ENCODE assay signal across 9 mouse cellular contexts in the genomic region with DNA sequence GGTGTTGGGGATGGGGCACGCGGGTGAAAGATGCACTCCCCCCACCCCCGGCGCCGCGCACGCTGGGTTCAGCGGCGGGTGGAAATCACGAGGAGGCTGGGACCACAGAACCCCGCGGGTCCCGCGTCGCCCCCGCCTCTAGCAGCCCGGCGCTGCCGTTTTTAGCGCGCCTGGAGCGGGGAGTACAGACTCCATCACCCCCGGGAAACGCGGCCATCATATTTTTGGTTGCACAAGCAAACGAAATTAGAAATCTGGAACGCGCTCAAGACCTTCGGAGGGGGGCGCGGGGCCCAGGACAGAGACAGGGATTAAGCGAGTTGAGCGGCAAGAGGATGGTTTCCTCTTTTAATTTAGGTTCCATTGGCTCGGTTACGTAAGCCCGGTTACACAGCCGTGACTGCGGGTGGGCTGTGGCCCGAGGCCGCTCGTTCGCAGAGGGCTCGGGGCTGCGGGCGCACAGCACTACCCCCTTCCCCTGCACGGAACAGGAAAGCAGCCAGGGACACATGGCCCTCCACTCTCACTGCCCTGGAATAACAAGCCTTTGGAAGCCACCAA.
A peak's percentile ranks its signal among the peaks of the same experiment; 100 is the strongest.
DNase-seq lines count a peak whose midpoint lies in the region; ATAC-seq and TF ChIP-seq lines count a peak whose summit lies in the region.
"Had no signal": no experiment of that assay in that cellular context is flagged by ENCODE, and none has a peak within 500 bp of the region (broad histone marks: within the 10 kb centered on the region; RNA-seq: fewer than 3 reads in every experiment).

No protein-coding gene starts in this region.

- no peaks in the 10 kb centered on the region for H3K79me2 ChIP-seq in myocyte (ENCODE audit: control insufficient read depth, insufficient read depth)

- peaks cover 33% of the 10 kb centered on the region for H3K4me1 ChIP-seq in cerebellum, adult 2 months (ENCODE audit: control insufficient read depth, insufficient read depth, low read length)
- H3K4me1 ChIP-seq in hindbrain, embryonic 11.5 days (replicated peaks; ENCODE audit: control insufficient read depth, insufficient read depth, low read length) = peaks cover 3% of the 10 kb centered on the region; the same call in 1 of the 2 replicates
- H3K4me1 ChIP-seq in limb, embryonic 13.5 days = peaks cover 24% of the 10 kb centered on the region

- TF ChIP-seq POLR2A in cerebellum, adult 2 months (IDR thresholded peaks at IDR 0.05; ENCODE audit: borderline replicate concordance, insufficient read depth, low read length) = no peak
- no peak for TF ChIP-seq POLR2A in myocyte (IDR thresholded peaks at IDR 0.05; ENCODE audit: insufficient read length, low read depth)

- H3K27ac ChIP-seq in cerebellum, adult 2 months (ENCODE audit: insufficient read depth, low read length) = peak overlapping the region; percentile 95
- H3K27ac ChIP-seq in hindbrain, embryonic 11.5 days (ENCODE audit: low read depth, low read length) = 0 out of 2 replicates have a peak overlapping the region, but pooled peaks have one; percentile 17
- H3K27ac ChIP-seq in limb, embryonic 13.5 days = no peak overlapping the region

- H3K4me3 ChIP-seq in cerebellum, adult 2 months (replicated peaks; ENCODE audit: insufficient read depth, low read depth, low read length) = peak overlapping the region; percentile 55
- peak overlapping the region; percentile 34 for H3K4me3 ChIP-seq in hindbrain, embryonic 11.5 days (ENCODE audit: low read depth, low read length)
- peak overlapping the region; percentile 48 for H3K4me3 ChIP-seq in limb, embryonic 13.5 days
- H3K4me3 ChIP-seq in myocyte = no peak overlapping the region

- no peak for TF ChIP-seq CTCF in cerebellum, adult 2 months (IDR thresholded peaks at IDR 0.05; ENCODE audit: borderline replicate concordance, insufficient read depth, low read depth, low read length)

- peak; percentile 62 for DNase-seq in layer of hippocampus, adult 11-12 months (ENCODE audit: low spot score)
- no peak for DNase-seq in layer of hippocampus, adult 9-11 months
- DNase-seq in cerebellum, adult 2 months = peak; percentile 86 to 88
- DNase-seq in hindbrain, embryonic 11.5 days (ENCODE audit: low spot score) = peak; percentile 74
- DNase-seq in urinary bladder, postnatal 25 days (ENCODE audit: low spot score) = no peak

- H3ac ChIP-seq in myocyte (ENCODE audit: control insufficient read depth, insufficient read length) = no peak overlapping the region

- no peaks in the 10 kb centered on the region for H3K9me3 ChIP-seq in hindbrain, embryonic 11.5 days (ENCODE audit: control insufficient read depth, low read length)
- no peaks in the 10 kb centered on the region for H3K9me3 ChIP-seq in limb, embryonic 13.5 days

- peak overlapping the region; percentile 66 for H3K4me2 ChIP-seq in hindbrain, embryonic 11.5 days (replicated peaks; ENCODE audit: low read depth, low read length)
- H3K4me2 ChIP-seq in limb, embryonic 13.5 days (replicated peaks) = peak overlapping the region; percentile 88
- peak overlapping the region; percentile 24 for H3K4me2 ChIP-seq in myocyte (ENCODE audit: low read depth)

- ATAC-seq in frontal cortex, adult (ENCODE audit: low TSS enrichment) = peak; percentile 36
- ATAC-seq in hindbrain, embryonic 11.5 days (ENCODE audit: low FRiP score) = peak; percentile 62
- ATAC-seq in limb, embryonic 13.5 days (ENCODE audit: low FRiP score, low read depth) = peak; percentile 52; the same call in 1 of the 2 replicates
- ATAC-seq: Patski had no signal

- no peaks in the 10 kb centered on the region for H3K27me3 ChIP-seq in cerebellum, adult 2 months (ENCODE audit: control insufficient read depth, insufficient read depth, low read length)
- H3K27me3 ChIP-seq in hindbrain, embryonic 11.5 days (ENCODE audit: control insufficient read depth, insufficient read depth, low read length) = no peaks in the 10 kb centered on the region
- peaks cover 24% of the 10 kb centered on the region; the same call in 1 of the 2 replicates for H3K27me3 ChIP-seq in limb, embryonic 13.5 days
- no peaks in the 10 kb centered on the region for H3K27me3 ChIP-seq in myocyte (ENCODE audit: control insufficient read depth, insufficient read depth, insufficient read length)
- H3K27me3 ChIP-seq: Patski had no signal

- H3K9ac ChIP-seq in hindbrain, embryonic 11.5 days (ENCODE audit: low read depth, low read length) = peak overlapping the region; percentile 73
- peak overlapping the region; percentile 63 for H3K9ac ChIP-seq in limb, embryonic 13.5 days

- under 1% methylated on average over 46 of the region's 46 CpGs for WGBS in cerebellum, adult 2 months
- under 1% methylated on average over 46 of the region's 46 CpGs for WGBS in hindbrain, embryonic 11.5 days
- WGBS in limb, embryonic 13.5 days = under 1% methylated on average over 46 of the region's 46 CpGs

- no peaks in the 10 kb centered on the region for H3K36me3 ChIP-seq in hindbrain, embryonic 11.5 days (ENCODE audit: control insufficient read depth, insufficient read depth, low read length)
- H3K36me3 ChIP-seq in limb, embryonic 13.5 days = no peaks in the 10 kb centered on the region
- no peaks in the 10 kb centered on the region for H3K36me3 ChIP-seq in myocyte (ENCODE audit: control insufficient read depth, insufficient read depth)

TF ChIP-seq in myocyte, 11 proteins besides CTCF, POLR2A, EP300 and RAD21:
- TF ChIP-seq MYOG (IDR thresholded peaks at IDR 0.05; ENCODE audit: control insufficient read depth in 1 of 3, insufficient read depth in 1 of 3, insufficient read length in 2 of 3, low read depth in 2 of 3) (no peak), TCF12 (IDR thresholded peaks at IDR 0.05; ENCODE audit: insufficient read depth, poor library complexity, severe bottlenecking) (no peak), TCF3 (IDR thresholded peaks at IDR 0.05; ENCODE audit: insufficient read length, low read depth) (no peak), MYOD1 (IDR thresholded peaks at IDR 0.05; ENCODE audit: control insufficient read depth in 1 of 3, insufficient read length in 2 of 3, low read depth in 2 of 3) (no peak), REST (IDR thresholded peaks at IDR 0.05; ENCODE audit: insufficient read depth, insufficient read length) (no peak), CEBPB (IDR thresholded peaks at IDR 0.05; ENCODE audit: insufficient read depth, poor library complexity, severe bottlenecking) (no peak), POLR2AphosphoS2 (IDR thresholded peaks at IDR 0.05; ENCODE audit: insufficient read length, low read depth) (no peak)
TF ChIP-seq in myocyte: peak in this region for 0.

Comparison
In these comparisons a context has a peak if more than half of its experiments do, and no peak if none do; other contexts are left out.
1. DNase-seq: peak in layer of hippocampus, adult 11-12 months (single experiment), cerebellum, adult 2 months (2 of 2) and hindbrain, embryonic 11.5 days (single experiment); none in layer of hippocampus, adult 9-11 months (single experiment) and urinary bladder, postnatal 25 days (single experiment).
2. H3K4me2 ChIP-seq: peak in every context shown above with its lines; median percentile 88 in limb, embryonic 13.5 days; 66 in hindbrain, embryonic 11.5 days; 24 in myocyte.
3. Peak in every context shown above with its lines, with median percentiles within 50 percentile points of each other: ATAC-seq.